Mouse (Mus musculus) ES-Bruce4 (cell line): ENCODE results near the gene Exoc4. TPM values are rescaled to one million over a fixed set of nuclear protein-coding genes. Genes with fewer than 3 reads are reported as not detected.
A peak's percentile ranks its signal among the peaks of the same experiment; 100 is the strongest.

Source experiments
- H3K27ac ChIP-seq: 2 replicates; pipeline ENCODE4 v1.5.1; 2012; ENCODE audit warnings: low read length, inconsistent platforms; ENCODE audit not compliant: insufficient read depth
- H3K27me3 ChIP-seq: 2 replicates; pipeline ENCODE4 v1.6.1; 2012; ENCODE audit warnings: mild to moderate bottlenecking, low read length, inconsistent platforms; ENCODE audit not compliant: control insufficient read depth, poor library complexity, insufficient read depth, severe bottlenecking
- H3K36me3 ChIP-seq: 2 replicates; pipeline ENCODE4 v1.6.1; 2012; ENCODE audit warnings: inconsistent platforms, mild to moderate bottlenecking, low read length, moderate library complexity; ENCODE audit not compliant: control insufficient read depth, poor library complexity, insufficient read depth, severe bottlenecking
- H3K4me1 ChIP-seq: one replicate; pipeline ENCODE4 v1.8.1; 2011; ENCODE audit warnings: low read length; ENCODE audit not compliant: control insufficient read depth, insufficient read depth
- H3K4me3 ChIP-seq: 2 replicates; pipeline ENCODE4 v1.5.1; 2011; ENCODE audit warnings: low read depth, mild to moderate bottlenecking, low read length
- H3K9ac ChIP-seq: 2 replicates; pipeline ENCODE4 v1.6.1; 2012; ENCODE audit warnings: low read depth, mild to moderate bottlenecking, inconsistent platforms; ENCODE audit not compliant: poor library complexity, severe bottlenecking
- H3K9me3 ChIP-seq: replicated peaks from 2 replicates; pipeline ENCODE4 v1.6.1; 2012; ENCODE audit warnings: mild to moderate bottlenecking, low read length, inconsistent platforms; ENCODE audit not compliant: control insufficient read depth, poor library complexity, insufficient read depth, severe bottlenecking
- CTCF ChIP-seq: IDR thresholded peaks from one replicate; pipeline ENCODE4 v1.8.1; 2011; ENCODE audit warnings: low read depth, low read length
- EP300 ChIP-seq: IDR thresholded peaks from 2 replicates; pipeline ENCODE4 v1.6.1; 2011; ENCODE audit warnings: low read depth, low read length; ENCODE audit not compliant: insufficient read depth
- POLR2A ChIP-seq: IDR thresholded peaks from one replicate; pipeline ENCODE4 v1.8.1; 2011; ENCODE audit warnings: low read length; ENCODE audit not compliant: insufficient read depth
- polyA plus RNA-seq: library from polyadenylated mRNA; stranded (reverse); fragments of >200 nt; gene quantifications from 2 replicates; pipeline ENCODE4 v1.2.4, GENCODE M21; 2011; ENCODE audit warnings: low read depth; ENCODE audit not compliant: missing spikeins, insufficient read depth, insufficient read length

Exoc4 gene
- polyA plus RNA-seq: 156 and 158 TPM in 2 replicates

- no peak for TF ChIP-seq EP300
- peak; percentile 44 for TF ChIP-seq POLR2A
- Histone ChIP-seq H3K9ac (peak within 1 kb of the TSS; percentile 90), H3K4me3 (peak within 1 kb of the TSS; percentile 96), H3K4me1 (no peaks in the 10 kb centered on the region), H3K27me3 (no peaks in the 10 kb centered on the region), H3K27ac (peak within 1 kb of the TSS; percentile 48; the same call in 1 of the 2 replicates), H3K36me3 (peaks cover 28% of the 10 kb centered on the region), H3K9me3 (no peaks in the 10 kb centered on the region)
Measured at GRCm38 (mm10) chr6:33248894-33249758, at the start of gene Exoc4. Gene Exoc4, plus strand, starts transcription at chr6:33249085.

DNA sequence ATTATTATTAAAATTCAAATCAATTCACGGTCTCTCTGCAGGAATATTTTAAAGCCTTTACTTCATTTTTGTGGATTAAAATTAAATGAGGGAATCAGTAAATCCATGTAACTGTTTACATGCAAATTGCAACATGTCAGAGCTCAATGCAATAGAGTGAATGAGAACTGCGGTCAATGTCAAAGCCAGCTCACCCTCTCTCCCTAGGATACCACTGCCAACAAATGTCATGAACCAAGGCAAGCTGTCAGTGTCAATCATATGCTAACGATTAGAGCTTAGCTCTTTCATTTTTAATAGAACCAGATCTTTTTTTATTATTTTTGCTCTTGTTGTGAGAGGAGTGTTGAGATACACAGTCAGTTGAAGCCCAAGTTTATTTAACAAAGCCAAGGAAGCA, 30.1 kb upstream of the Exoc4 start:
- Histone ChIP-seq H3K4me3 (no peak overlapping the region), H3K27me3 (no peaks in the 10 kb centered on the region), H3K9me3 (no peaks in the 10 kb centered on the region), H3K36me3 (no peaks in the 10 kb centered on the region), H3K27ac (no peak overlapping the region), H3K4me1 (no peaks in the 10 kb centered on the region), H3K9ac (no peak overlapping the region)
- TF ChIP-seq EP300: no peak
- no peak for TF ChIP-seq CTCF
- no peak for TF ChIP-seq POLR2A

GRCm38 (mm10) chr6:33226700-33227099, 22.2 kb upstream of the Exoc4 start:
- Histone ChIP-seq H3K27ac (no peak overlapping the region), H3K4me1 (no peaks in the 10 kb centered on the region), H3K9ac (no peak overlapping the region), H3K4me3 (no peak overlapping the region), H3K36me3 (no peaks in the 10 kb centered on the region), H3K9me3 (no peaks in the 10 kb centered on the region; the same call in 1 of the 2 replicates), H3K27me3 (no peaks in the 10 kb centered on the region)
- no peak for TF ChIP-seq EP300
- TF ChIP-seq CTCF: no peak
- TF ChIP-seq POLR2A: no peak

GRCm38 (mm10) chr6:33227371-33227770, 21.5 kb upstream of the Exoc4 start:
- H3K9me3 ChIP-seq: no peaks in the 10 kb centered on the region; the same call in 1 of the 2 replicates
- H3K9ac ChIP-seq: no peak overlapping the region
- TF ChIP-seq CTCF (no peak), POLR2A (no peak), EP300 (no peak)
- no peaks in the 10 kb centered on the region for H3K36me3 ChIP-seq
- no peak overlapping the region for H3K27ac ChIP-seq
- H3K27me3 ChIP-seq: no peaks in the 10 kb centered on the region
- no peaks in the 10 kb centered on the region for H3K4me1 ChIP-seq
- H3K4me3 ChIP-seq: no peak overlapping the region

- no peaks in the 10 kb centered on the region for H3K4me1 ChIP-seq
- H3K27ac ChIP-seq: no peak overlapping the region
- no peaks in the 10 kb centered on the region for H3K9me3 ChIP-seq
- no peak for TF ChIP-seq EP300
- no peak for TF ChIP-seq CTCF
- TF ChIP-seq POLR2A: no peak
- no peaks in the 10 kb centered on the region for H3K27me3 ChIP-seq
- no peaks in the 10 kb centered on the region for H3K36me3 ChIP-seq
- no peak overlapping the region for H3K9ac ChIP-seq
- H3K4me3 ChIP-seq: no peak overlapping the region
Measured at GRCm38 (mm10) chr6:33241250-33241649, 7.6 kb upstream of the Exoc4 start.

- no peak overlapping the region for H3K9ac ChIP-seq
- no peaks in the 10 kb centered on the region for H3K36me3 ChIP-seq
- H3K4me1 ChIP-seq: no peaks in the 10 kb centered on the region
- no peak overlapping the region for H3K4me3 ChIP-seq
- no peak overlapping the region for H3K27ac ChIP-seq
- H3K27me3 ChIP-seq: no peaks in the 10 kb centered on the region
- H3K9me3 ChIP-seq: no peaks in the 10 kb centered on the region
- TF ChIP-seq CTCF: no peak
- TF ChIP-seq EP300: no peak
- no peak for TF ChIP-seq POLR2A
Measured at GRCm38 (mm10) chr6:33244546-33244945, 4.3 kb upstream of the Exoc4 start.
